Mouse (Mus musculus) left cerebral cortex, postnatal 25 days (tissue): Measurements from ENCODE around the gene Drp2. TPM values are rescaled to one million over a fixed set of nuclear protein-coding genes. Genes with fewer than 3 reads are reported as not detected.
A peak's percentile ranks its signal among the peaks of the same experiment; 100 is the strongest.

Source experiments
- DNase-seq, 2 experiments: peaks; one replicate each; pipeline ENCODE4 v3.0.0; 2022; ENCODE audit warnings: low spot score in 2 of 2, mixed read lengths in 1 of 2
- intact Hi-C: fragments of 180-260 bp; cut with DNase I; formaldehyde crosslinking; loops from one replicate; pipeline ENCODE4 v1.15.1; 2025
- total RNA-seq, 2 experiments: library from RNA; stranded (reverse); gene quantifications; 2 replicates each; pipeline ENCODE4 v1.2.3; 2021

The Drp2 gene
- 10 to 100 TPM; 56.3 to 61.7 TPM for total RNA-seq

DNA sequence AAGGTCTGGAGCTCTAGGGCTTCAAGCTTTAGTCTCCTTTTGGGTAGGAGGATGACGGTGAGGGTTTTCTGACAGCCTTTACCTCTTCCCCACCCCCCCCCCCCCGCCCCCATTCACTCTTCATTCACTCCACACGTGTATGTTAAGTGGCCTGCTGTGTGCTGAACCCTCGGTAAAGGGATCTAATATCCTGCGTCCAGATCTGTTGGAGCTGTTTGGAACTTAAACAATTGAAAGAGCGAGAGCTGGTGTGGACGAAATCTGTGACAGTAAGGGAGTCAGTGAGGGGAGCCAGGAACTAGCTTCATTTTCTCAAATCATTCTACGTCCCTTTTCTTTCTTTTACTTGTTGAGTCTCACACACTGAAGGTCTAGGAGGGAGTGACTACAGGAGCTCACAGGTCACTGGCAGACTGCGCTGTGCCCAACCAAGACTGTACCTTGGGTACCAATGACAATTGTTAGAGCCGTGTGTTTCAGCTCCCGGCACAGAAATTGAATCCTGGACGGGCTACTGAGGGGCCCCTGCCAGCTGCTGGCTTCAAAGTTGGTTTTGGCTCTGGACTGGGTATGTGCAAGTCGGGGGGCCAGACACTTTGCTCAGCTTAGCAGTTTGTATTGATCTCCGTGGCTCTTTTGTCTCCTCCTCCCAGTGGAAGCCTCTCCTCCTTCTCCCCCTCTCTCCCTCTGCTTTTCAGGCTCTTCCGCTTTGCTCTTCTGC is at the start of gene Drp2:
Gene Drp2 (plus strand): TSS at position 689 of the 721 bp plus-strand sequence.
- no peak for DNase-seq
- intact Hi-C loops = loop anchor here (2.0 to 5.0 kb wide), 2 partner anchors 17 to 107 kb away; partner anchors contain the start of gene Tmem35a

DNA sequence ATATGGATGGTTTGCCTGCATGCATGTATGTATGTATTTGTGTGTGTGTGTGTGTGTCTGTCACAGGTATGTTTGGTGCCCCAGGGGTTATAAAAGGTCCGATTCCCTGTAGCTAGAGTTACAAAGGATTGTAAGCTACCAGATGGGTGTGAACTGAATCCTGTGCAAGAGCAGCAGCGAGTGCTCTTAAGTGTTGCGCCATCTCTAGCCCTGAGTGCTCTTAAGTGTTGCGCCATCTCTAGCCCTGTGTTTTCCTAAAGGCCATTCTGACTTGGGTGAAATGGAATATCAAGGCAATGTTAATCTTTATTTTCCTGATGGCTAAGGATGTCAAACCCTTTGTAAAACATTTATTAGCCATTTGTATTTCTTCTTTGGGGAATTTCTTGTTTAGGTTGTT is 45.0 kb upstream of the Drp2 start:
- no peak for DNase-seq
- intact Hi-C loops = loop anchor here (10.0 kb wide), 1 partner anchor 225 kb away; no protein-coding TSS in a partner anchor

DNA sequence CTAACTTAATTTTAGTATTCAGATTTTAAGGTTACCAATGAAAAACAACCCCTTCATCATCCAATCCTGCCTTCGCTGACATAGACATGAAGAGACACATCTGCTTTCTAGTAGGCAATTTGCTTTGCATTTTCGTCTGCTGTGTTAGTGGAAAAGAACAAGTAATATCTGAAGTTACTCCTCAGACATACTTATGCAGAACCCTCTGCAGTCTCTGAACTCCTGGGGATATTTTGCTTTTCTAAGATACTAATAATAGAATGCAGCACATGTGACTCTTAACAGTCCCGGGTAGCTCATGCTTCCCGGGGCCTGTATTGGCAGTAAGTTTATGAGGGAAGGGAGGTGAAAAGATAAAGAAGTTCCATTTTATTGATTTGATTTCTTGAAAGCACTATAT is 42.2 kb upstream of the Drp2 start:
- intact Hi-C loops = no loop called here
- DNase-seq = no peak

DNA sequence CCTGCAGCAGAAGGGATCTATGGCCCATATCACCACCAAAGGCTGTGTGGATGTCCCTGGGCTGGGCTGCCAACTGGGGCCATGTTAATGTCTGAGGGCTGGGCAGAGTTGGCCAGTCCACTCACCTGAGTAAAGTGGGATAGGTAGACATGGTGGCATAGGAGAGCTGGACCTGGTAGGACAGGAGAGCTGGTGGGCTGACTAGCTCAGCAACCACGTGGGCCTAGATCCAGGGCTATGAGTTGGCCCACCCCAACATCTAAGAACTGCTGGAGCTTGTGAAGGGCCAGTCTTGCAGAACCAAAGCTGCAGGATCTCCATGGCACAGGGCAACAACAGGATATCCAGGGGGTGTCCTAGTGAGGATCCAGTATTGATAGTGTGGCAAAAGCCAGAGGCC is 38.9 kb upstream of the Drp2 start:
- no peak for DNase-seq
- intact Hi-C loops = no loop called here

DNA sequence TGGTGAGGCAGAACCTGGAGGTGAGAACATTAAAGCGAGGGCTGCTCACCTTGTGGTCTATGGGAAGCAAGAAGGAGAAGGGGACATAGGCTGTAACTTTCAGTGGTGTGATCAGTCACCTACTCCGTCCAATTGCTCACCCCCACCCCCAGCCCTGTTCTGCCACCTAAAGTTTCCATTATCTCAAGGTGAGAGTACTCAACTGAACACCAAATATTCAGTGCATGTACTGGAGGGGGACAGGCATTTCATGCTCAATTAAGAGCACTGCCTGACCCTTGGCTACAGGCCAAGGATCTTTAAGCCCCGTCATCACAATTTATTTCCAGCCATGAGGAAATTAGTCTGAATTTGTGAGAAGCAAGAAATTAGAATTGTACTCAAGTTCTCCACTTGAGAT is 37.8 kb upstream of the Drp2 start:
- DNase-seq = no peak
- intact Hi-C loops = no loop called here

DNA sequence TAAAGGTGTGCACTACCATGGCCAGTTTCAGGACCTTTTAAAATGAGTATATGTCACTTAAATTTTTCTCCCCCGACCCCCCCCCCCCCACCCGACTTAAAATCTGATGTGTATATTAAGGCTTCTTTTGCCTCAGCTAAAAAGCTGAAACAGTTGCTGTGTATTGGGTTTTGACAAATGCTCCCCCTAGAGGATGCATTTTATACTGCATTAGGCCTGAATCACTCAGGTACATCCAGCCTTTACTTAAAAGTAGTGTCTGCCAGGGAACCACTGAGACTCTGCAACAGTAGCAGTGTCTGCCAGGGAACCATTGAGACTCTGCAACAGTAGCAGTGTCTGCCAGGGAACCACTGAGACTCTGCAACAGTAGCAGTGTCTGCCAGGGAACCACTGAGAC is 33.1 kb upstream of the Drp2 start:
- DNase-seq = no peak
- intact Hi-C loops = no loop called here

DNA sequence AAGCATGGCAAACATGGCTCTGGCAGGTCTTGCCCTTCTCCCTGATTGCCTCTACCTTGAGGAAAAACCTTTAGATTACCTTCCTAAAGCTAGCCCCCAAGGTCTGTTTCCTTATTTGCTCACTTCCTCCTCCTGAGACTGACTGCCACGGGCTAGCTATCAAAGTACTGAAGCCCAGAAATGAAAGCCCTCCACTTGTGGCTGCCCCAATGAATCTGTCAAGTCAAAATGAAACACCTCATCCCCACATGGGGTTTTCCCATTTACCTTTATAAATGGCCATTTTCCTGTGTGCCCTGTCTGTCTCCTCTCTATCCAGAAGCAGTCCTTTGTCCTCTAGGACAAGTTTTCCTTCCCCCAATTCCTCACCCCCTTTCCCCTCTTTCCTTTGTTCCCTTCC is 30.2 kb upstream of the Drp2 start:
- DNase-seq = no peak
- intact Hi-C loops = no loop called here

DNA sequence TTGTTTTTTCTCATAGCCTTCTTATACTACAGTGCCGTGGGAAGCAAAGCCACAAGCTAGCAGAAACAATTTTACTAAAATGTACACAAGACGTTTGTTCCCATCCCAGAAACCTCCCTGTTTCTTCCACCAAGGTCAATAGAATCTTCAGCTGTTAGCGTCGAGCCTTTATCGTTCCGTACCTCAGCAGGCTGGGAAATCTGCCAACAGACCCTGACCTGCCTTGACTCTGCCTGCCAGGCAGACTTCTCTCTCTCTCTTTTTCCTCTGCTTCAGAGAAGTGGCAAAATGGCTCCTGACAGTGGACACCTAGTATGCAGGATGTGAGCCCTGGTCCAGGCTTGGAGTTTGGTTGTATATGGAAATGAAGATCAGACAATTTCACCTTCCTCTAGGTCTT is 19.5 kb upstream of the Drp2 start:
- intact Hi-C loops = no loop called here

DNA sequence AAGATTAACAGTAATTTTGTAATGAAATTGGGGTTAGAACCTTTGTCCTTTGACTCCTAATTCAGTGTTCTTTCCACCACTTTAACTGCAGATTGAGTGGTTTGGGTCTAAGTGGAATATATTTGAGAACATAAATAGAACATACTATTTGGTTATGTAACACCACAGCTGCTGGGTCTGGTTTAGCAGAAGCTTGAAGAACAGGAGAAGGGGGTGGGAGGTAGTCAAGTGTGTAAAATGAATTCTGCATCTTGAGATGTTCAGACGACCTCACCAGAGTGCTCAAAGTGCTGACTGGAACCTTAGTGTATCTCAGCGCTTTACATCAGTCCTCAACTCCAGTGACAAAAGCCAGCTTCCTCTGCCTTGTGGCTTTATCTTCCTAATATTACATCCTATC is 5.4 kb upstream of the Drp2 start:
- peak in 1 of 2 experiments; percentile 63 for DNase-seq

More for the DNA sequence above, 19.5 kb upstream of the Drp2 start:
- no peak for DNase-seq

DNA sequence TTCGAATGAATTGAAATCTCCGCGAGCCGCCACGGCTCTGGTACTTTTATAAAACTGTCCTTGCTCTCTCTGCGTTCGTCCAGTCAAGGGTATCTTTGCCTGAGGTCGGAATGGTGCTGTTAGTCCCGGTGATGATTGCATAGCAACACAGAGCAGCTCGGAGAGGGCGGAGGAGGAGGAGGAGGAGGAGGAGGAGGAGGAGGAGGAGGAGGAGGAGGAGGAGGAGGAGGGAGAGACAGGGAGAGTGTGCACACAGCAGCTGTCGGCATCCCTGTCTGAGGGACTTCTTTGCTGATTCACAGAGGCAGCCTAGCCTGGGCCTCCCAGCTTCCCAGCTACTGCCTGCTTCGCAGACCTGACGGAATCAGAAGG is 219 bp downstream of the Drp2 start:
- intact Hi-C loops = loop anchor here (2.0 to 5.0 kb wide), 2 partner anchors 16 to 107 kb away; partner anchors contain the start of gene Tmem35a
- DNase-seq = no peak

More for the DNA sequence above, 5.4 kb upstream of the Drp2 start:
- intact Hi-C loops = no loop called here

DNA sequence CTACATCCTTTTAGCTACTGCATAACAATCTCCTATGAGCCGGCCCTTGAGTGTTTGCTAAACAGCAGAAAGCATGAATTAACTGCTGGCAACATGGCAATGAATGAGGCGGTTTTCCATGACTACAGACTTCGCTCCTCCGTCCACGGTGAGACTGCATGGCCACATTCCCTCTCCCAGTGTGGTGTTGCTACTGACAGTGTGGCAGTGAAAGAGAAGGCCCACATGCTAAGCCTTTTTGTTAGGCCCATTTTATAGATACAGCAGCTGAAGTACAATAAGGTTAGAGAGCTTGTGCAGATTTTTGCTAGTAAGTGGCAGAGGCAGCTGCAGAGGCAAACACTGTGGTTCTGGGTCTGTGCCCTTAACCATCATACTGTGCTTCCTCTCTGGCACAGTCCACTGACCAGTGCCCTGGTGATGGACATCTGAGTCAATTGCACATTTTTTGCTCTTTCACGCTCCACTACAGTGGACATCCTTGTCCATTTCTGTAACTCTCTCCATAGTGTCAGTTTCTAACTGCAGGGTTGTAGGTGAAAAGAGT is 5.1 kb downstream of the Drp2 start:
- no peak for DNase-seq
- intact Hi-C loops = no loop called here

DNA sequence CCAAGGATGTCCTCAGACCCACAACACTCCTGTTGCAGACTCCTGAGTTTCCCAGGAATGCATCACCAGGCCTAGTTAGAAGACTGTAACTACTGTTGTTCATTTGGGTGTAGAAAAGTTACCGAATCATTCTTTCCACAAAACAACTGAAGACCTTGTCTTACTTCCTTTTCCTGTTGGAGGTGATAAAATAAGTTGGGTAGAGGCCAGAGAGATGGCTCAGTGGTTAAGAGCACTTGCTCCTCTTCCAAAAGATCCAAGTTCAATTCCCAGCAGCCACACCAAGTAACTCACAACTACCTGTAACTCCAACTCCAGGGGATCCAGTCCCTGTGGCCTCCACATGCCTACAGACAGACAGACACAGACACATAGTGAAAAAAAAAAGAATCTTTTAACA is 7.7 kb downstream of the Drp2 start:
- intact Hi-C loops = no loop called here
- no peak for DNase-seq

DNA sequence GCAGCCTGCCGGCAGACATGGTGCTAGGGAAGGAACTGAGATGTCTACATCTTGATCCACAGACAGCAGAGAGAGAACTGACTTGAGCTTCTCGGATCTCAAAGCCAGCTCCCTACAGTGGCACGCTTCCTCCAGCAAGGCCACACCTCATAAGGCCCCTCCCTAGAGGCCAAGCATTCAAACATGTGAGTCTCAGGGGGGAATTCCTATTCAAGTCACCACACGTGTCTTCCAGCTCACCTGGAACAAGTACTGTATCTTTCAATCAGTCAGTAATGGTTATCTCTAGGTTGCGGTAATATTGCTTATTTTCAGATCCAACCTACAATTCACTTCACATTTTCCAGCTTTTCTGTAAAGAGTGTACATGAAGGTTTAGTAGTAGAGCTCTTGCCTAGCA is 15.7 kb downstream of the Drp2 start:
- no peak for DNase-seq
- intact Hi-C loops = loop anchor here (2.0 kb wide), 1 partner anchor 15 kb away; the partner anchor contains the start of gene Drp2

DNA sequence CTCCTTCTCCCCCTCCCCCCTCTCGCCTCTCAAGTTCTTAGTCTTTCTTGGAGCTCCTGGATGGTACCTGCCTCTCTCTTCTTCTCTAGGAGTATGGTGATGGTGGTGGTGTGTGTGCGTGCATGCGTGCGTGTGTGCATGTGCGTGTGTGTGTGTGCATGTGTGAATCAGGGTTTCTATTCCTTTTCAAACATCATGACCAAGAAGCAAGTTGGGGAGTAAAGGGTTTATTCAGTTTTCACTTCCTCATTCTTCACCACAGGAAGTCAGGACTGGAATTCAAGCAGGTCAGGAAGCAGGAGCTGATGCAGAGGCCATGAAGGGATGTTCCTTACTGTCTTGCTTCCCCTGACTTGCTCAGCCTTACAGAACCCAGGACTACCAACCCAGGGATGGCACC is 19.9 kb downstream of the Drp2 start:
- DNase-seq = no peak
- intact Hi-C loops = no loop called here

DNA sequence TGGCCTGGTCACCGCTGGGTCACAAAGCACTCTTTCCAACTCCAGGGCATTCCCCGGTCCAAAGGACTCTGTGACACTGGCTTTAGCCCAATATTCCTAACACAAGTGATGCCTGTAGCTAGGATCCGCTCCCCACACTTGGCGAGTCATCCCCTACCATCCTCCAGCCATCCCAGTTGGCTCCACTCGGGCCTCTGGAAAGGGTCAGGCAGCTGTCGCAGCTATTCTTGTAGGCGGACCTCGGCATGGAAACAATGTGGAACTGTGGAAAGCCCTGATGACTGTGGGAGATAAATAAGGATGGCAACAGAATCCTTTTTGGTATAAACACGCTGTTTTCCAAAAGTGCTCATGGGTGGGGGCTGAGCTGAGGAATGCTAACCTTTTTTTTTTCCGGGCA is 21.4 kb downstream of the Drp2 start:
- intact Hi-C loops = no loop called here
- no peak for DNase-seq

DNA sequence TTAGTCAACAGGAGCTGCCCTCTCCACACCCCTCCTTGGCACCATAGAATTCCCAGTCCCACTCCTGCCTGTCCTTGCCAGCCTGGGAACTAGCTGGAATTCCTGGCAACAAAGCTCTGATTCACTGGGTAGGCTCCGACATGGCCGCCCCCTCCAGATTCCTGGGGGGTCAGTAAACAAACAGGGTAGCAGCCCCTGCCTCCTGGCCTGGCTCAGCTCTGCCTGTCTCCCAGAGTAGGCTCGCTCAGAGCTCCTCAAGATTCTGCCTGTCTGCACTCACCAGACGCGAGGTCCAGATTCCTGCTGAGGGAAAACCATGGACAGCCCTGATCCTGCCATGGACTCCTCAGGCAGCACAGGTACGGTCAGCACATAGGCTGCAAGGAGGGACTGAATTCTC is 22.5 kb downstream of the Drp2 start:
- DNase-seq = no peak
- intact Hi-C loops = no loop called here

DNA sequence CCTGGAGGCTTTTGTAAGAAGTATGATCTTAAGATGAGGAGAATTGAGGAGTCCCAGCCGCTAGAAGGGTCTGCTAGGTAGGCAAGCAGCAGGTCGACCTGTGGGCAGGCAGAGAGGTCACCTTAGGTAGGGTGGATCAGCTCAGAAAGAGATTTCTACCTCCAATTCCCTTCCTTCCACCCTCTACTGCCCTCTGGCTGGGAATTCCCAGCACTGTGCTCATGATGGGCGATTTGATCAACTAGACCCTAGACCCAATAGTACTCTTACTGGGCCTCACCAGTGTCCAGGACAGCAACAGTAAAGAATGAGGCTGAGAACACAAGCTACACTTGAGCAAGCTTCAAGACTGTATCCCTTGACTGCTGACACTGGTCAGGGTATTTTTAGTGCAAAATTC is 23.0 kb downstream of the Drp2 start:
- no peak for DNase-seq
- intact Hi-C loops = no loop called here

DNA sequence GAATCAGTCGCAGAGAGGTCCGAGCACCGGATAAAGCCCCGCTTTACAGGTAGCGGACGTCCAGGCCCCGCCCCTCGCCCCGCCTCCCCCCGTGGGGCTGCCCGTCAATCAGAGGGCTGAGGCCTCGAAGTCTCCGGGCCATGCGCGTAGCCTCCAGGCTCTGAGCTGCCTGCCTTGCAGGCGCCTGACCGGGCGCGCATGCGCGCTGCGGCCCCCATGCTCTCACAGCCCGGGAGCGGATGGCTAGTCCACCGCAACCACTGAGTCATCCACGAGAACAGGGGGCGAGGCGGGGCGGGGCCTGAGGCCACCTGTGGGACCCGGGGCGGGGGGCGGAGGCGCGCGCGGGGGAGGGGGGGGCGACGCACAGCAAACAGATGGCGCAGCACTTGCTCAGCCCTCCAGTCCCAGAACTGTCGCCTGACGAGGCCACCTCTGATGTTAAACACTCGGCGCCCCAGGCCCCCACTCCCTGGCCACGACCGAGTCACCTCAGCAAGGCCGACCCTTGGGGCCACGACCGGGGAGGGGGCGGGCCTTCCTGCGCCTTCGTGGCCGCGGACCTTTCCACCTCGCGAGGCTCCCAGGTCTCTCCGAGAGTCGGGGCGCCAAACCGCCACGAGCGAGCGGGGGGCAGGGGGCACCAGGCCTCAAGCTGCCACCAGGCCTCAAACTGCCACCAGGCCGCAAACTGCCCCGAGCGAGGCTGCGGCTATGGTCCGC is 70.8 kb downstream of the Drp2 start:
- DNase-seq = no peak
- intact Hi-C loops = no loop called here

DNA sequence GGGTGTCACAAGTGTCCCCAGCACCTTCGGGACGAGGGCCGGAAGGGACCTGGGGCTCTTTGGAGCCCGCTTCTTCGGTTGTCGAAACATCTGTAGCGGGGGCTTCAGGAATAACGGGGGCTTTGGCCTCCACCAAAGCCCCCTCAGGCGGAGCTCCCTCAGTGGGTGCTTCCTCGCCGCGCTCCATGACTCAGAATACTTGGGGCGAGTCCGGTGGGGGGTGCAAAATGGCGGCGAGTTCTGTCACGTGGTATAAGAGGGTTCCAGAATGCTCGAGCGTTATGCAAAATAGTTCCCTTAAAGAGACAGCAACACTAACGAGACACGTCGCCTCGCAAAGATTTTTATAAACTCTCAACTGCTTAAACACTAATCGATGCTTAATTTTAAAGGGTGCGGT is 71.9 kb downstream of the Drp2 start, which contains the start of gene Taf7l:
Gene Taf7l (minus strand): TSS at position 201 of the 400 bp plus-strand sequence.
- intact Hi-C loops = no loop called here
- no peak for DNase-seq

DNA sequence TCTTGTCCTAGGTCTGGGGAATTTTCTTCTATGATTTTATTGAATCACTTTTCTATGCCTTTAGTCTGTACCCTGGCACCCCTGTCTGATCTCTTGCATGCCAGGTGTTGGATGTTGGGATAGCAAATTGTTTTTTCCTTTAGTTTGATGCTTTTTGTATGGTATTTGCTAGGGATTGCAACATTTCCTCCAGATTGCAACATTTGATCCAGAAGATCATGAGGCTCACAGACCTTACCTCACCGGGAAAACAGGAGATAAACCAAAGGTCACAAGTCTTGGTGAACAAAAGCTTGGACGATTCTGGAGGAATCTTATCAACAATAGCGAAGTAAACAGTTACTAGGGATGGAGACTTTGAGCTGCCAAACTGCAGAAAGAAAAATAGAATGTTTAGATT is 77.4 kb downstream of the Drp2 start:
- intact Hi-C loops = no loop called here

DNA sequence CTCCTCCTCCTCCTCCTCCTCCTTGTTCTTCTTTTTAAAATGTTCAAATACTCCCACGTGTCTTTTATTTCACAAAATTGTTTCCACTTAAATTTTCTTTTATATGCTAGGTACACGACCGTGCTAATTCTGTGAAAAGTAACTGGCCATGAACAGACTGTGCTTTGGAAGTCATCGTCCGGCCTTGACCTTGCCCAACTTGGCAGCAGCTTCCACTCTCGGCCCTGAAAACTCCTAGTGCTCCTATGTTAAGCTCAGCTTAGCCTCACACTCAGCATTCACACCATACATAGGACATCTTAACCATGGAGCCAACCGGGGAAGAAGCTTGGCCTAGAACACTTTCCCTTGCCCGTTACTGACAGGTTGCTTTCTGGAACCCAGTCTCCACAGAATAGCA is 96.3 kb downstream of the Drp2 start:
- intact Hi-C loops = no loop called here
- DNase-seq = no peak

More for the DNA sequence above, 77.4 kb downstream of the Drp2 start:
- DNase-seq = no peak
